Mouse (Mus musculus) MEL (cell line): Measurements from ENCODE around the gene Rnf114.

ENCODE experiments used
- CHD2 ChIP-seq: IDR thresholded peaks from 2 replicates; pipeline ENCODE4 v1.6.1; 2011; ENCODE audit warnings: low read length, improper control_type of control experiment
- CTCF ChIP-seq, 3 experiments: IDR thresholded peaks in 2 of 3; conservative IDR thresholded peaks in 1 of 3; 2 replicates each; pipeline ENCODE4 v1.5.1; 2011 to 2012; ENCODE audit warnings: low read length in 3 of 3, low read depth in 2 of 3, mild to moderate bottlenecking in 2 of 3, improper control_type of control experiment in 1 of 3, inconsistent platforms in 1 of 3, mixed read lengths in 1 of 3, moderate library complexity in 1 of 3; ENCODE audit not compliant: control insufficient read depth in 1 of 3, insufficient read depth in 1 of 3, poor library complexity in 1 of 3, severe bottlenecking in 1 of 3
- EP300 ChIP-seq, 2 experiments: IDR thresholded peaks; 2 replicates each; pipeline ENCODE4 v1.6.1; 2011; ENCODE audit warnings: improper control_type of control experiment in 2 of 2, low read length in 2 of 2, low read depth in 1 of 2, mild to moderate bottlenecking in 1 of 2
- POLR2A ChIP-seq, 2 experiments: IDR thresholded peaks; 2 replicates each; pipeline ENCODE4 v1.6.1; 2011 to 2012; ENCODE audit warnings: low read length in 2 of 2, mild to moderate bottlenecking in 2 of 2, control low read depth in 1 of 2, improper control_type of control experiment in 1 of 2, low read depth in 1 of 2, moderate library complexity in 1 of 2; ENCODE audit not compliant: control insufficient read depth in 1 of 2, insufficient read depth in 1 of 2, poor library complexity in 1 of 2
- TAL1 ChIP-seq: IDR thresholded peaks from 2 replicates; pipeline ENCODE4 v1.6.1; 2012; ENCODE audit warnings: mild to moderate bottlenecking, inconsistent platforms, low read length, moderate library complexity, mixed read lengths

- TF ChIP-seq EP300 (IDR thresholded peaks at IDR 0.05; ENCODE audit: low read depth in 1 of 2, low read length in 2 of 2) = no peak
- no peak for TF ChIP-seq TAL1
- TF ChIP-seq CTCF (IDR thresholded peaks at IDR 0.05 in 2 of 3, conservative IDR thresholded peaks at IDR 0.05 in 1 of 3; ENCODE audit: control insufficient read depth in 1 of 3, insufficient read depth in 1 of 3, low read depth in 2 of 3, low read length in 3 of 3, poor library complexity in 1 of 3, severe bottlenecking in 1 of 3) = no peak
- TF ChIP-seq CHD2 = no peak
- TF ChIP-seq POLR2A (IDR thresholded peaks at IDR 0.05; ENCODE audit: control insufficient read depth in 1 of 2, insufficient read depth in 1 of 2, low read depth in 1 of 2, low read length in 2 of 2, poor library complexity in 1 of 2) = no peak
These were observed 4.9 kb upstream of the Rnf114 start for GRCm38 (mm10) chr2:167487551-167487950.
